ENCODE assay signal across 9 mouse cellular contexts in the genomic region with DNA sequence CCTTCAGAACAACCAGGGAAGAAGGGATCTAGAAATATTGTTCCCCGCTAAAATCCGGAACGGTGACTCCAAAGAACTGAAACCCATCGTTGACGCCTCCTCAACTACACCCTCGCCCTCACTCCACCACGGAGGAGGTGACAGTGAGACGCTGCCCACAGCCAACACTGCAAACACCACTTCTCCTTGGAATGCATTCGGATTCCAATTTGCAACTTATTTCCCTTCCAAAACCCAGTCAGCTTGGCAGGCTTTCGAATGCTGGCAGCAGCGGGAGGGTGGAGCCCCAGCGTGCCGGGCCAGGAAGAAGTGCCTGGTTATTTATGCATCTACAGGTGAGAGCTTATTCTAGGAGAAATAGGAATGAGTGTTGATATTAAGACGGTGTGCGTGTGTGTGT.
DNase-seq lines count a peak whose midpoint lies in the region; ATAC-seq and TF ChIP-seq lines count a peak whose summit lies in the region.
"Had no signal": no experiment of that assay in that cellular context is flagged by ENCODE, and none has a peak within 500 bp of the region (broad histone marks: within the 10 kb centered on the region; RNA-seq: fewer than 3 reads in every experiment).

No protein-coding gene starts in this region.

- peak; percentile 17 for DNase-seq in midbrain, embryonic 11.5 days (ENCODE audit: low spot score, missing footprints)
- peak; percentile 49 to 51 for DNase-seq in cerebellum, postnatal 36 days
- DNase-seq in left cerebral cortex, adult 9 months (ENCODE audit: low spot score in 2 of 2): peak; percentile 26 to 83
- peak; percentile 58 to 63 for DNase-seq in right cerebral cortex, postnatal 36 days (ENCODE audit: low spot score in 2 of 2)
- DNase-seq in midbrain, postnatal 0 days (ENCODE audit: low spot score): no peak
- no peak for DNase-seq in T-cell, adult 2 months (ENCODE audit: low spot score)

- TF ChIP-seq CTCF in midbrain, postnatal 0 days (IDR thresholded peaks at IDR 0.05): no peak

- H3K4me3 ChIP-seq in midbrain, embryonic 11.5 days (ENCODE audit: low read depth, low read length): no peak overlapping the region
- H3K4me3 ChIP-seq in midbrain, embryonic 16.5 days (ENCODE audit: low read depth, low read length): no peak overlapping the region
- H3K4me3 ChIP-seq in midbrain, postnatal 0 days (ENCODE audit: low read depth, low read length): no peak overlapping the region
- H3K4me3 ChIP-seq: megakaryocyte, embryonic 14.5 days had no signal

- H3K9ac ChIP-seq in midbrain, embryonic 11.5 days (ENCODE audit: low read length): no peak overlapping the region
- no peak overlapping the region for H3K9ac ChIP-seq in midbrain, embryonic 16.5 days (ENCODE audit: low read depth, low read length)
- H3K9ac ChIP-seq in midbrain, postnatal 0 days (replicated peaks; ENCODE audit: low read length, poor library complexity, severe bottlenecking): no peak overlapping the region

- no peaks in the 10 kb centered on the region for H3K36me3 ChIP-seq in midbrain, embryonic 11.5 days (ENCODE audit: control insufficient read depth, insufficient read depth, low read length)
- H3K36me3 ChIP-seq in midbrain, embryonic 16.5 days (ENCODE audit: control insufficient read depth, insufficient read depth, low read length): no peaks in the 10 kb centered on the region
- H3K36me3 ChIP-seq in midbrain, postnatal 0 days (ENCODE audit: insufficient read depth, low read length): no peaks in the 10 kb centered on the region

- no peak overlapping the region for H3K27ac ChIP-seq in midbrain, embryonic 11.5 days (ENCODE audit: low read depth, low read length)
- no peak overlapping the region for H3K27ac ChIP-seq in midbrain, embryonic 16.5 days (ENCODE audit: low read length)
- no peak overlapping the region for H3K27ac ChIP-seq in midbrain, postnatal 0 days (ENCODE audit: low read depth, low read length)

- H3K9me3 ChIP-seq in midbrain, embryonic 11.5 days (ENCODE audit: control insufficient read depth, low read length): no peaks in the 10 kb centered on the region
- H3K9me3 ChIP-seq in midbrain, embryonic 16.5 days (replicated peaks; ENCODE audit: control insufficient read depth, low read length, poor library complexity, severe bottlenecking): no peaks in the 10 kb centered on the region
- no peaks in the 10 kb centered on the region for H3K9me3 ChIP-seq in midbrain, postnatal 0 days (ENCODE audit: low read length)

- 88% methylated on average over 15 of the region's 15 CpGs for WGBS in midbrain, embryonic 11.5 days
- 82% methylated on average over 15 of the region's 15 CpGs for WGBS in midbrain, embryonic 16.5 days
- WGBS in midbrain, postnatal 0 days: 76% methylated on average over 15 of the region's 15 CpGs

- no peak for ATAC-seq in midbrain, embryonic 11.5 days (ENCODE audit: low FRiP score)
- no peak for ATAC-seq in midbrain, embryonic 16.5 days
- ATAC-seq in midbrain, postnatal 0 days (ENCODE audit: low FRiP score): no peak
- ATAC-seq: intestine, embryonic 16.5 days had no signal

- no peak overlapping the region for H3K4me2 ChIP-seq in midbrain, embryonic 11.5 days
- no peak overlapping the region for H3K4me2 ChIP-seq in midbrain, embryonic 16.5 days (ENCODE audit: low read length)
- no peak overlapping the region for H3K4me2 ChIP-seq in midbrain, postnatal 0 days (ENCODE audit: low read depth, low read length, poor library complexity, severe bottlenecking)

- H3K4me1 ChIP-seq in midbrain, embryonic 11.5 days (ENCODE audit: control insufficient read depth, insufficient read depth, low read length): no peaks in the 10 kb centered on the region
- H3K4me1 ChIP-seq in midbrain, embryonic 16.5 days (ENCODE audit: control insufficient read depth, insufficient read depth, low read length): no peaks in the 10 kb centered on the region
- no peaks in the 10 kb centered on the region for H3K4me1 ChIP-seq in midbrain, postnatal 0 days (ENCODE audit: insufficient read depth, low read length)
- H3K4me1 ChIP-seq: megakaryocyte, embryonic 14.5 days had no signal

- no peaks in the 10 kb centered on the region for H3K27me3 ChIP-seq in midbrain, embryonic 11.5 days (ENCODE audit: control insufficient read depth, insufficient read depth, low read length)
- no peaks in the 10 kb centered on the region for H3K27me3 ChIP-seq in midbrain, embryonic 16.5 days (ENCODE audit: control insufficient read depth, insufficient read depth, low read depth, low read length)
- no peaks in the 10 kb centered on the region for H3K27me3 ChIP-seq in midbrain, postnatal 0 days (ENCODE audit: insufficient read depth, low read length)

Comparison
In these comparisons a context has a peak if more than half of its experiments do, and no peak if none do; other contexts are left out.
1. DNase-seq: peak in midbrain, embryonic 11.5 days (single experiment), cerebellum, postnatal 36 days (2 of 2), left cerebral cortex, adult 9 months (2 of 2) and right cerebral cortex, postnatal 36 days (2 of 2); none in midbrain, postnatal 0 days (single experiment) and T-cell, adult 2 months (single experiment).